Mouse (Mus musculus): ENCODE measurements around the gene Lingo3. TPM values are rescaled to one million over a fixed set of nuclear protein-coding genes. Genes with fewer than 3 reads are reported as not detected.

The Lingo3 gene
- polyA plus RNA-seq, 1 experiment from 2014 or later: 1.7 TPM

DNA sequence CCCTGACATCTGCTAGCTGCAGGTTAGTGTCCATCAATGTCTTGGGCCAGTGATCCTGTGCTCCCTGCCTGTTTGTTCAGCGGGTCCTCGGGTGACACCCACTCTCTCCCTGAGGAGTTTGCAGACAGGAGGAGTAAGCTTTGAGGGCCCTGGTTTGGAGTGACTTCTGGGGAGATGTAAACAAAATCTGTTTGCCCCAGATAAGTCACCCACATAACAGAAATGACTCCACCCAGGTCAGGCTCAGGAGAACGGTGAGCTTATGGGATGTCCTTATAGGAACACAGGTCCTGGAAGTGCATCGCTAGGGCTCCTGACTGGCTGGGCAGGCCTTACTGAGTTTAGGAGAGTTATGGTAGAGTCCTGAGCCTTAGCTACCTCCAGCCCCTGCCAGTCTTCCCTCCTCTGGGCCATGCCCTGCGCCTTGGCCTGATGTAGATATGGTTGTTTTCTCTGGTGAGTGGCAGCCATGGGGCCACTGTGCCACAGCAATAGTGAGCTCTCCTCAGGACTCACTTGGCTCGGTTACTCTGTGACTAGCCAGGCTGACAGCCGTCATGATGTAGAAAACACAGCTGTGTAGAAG, 14.6 kb upstream of the Lingo3 start:
- 87% methylated on average over 7 of the region's 7 CpGs for WGBS

DNA sequence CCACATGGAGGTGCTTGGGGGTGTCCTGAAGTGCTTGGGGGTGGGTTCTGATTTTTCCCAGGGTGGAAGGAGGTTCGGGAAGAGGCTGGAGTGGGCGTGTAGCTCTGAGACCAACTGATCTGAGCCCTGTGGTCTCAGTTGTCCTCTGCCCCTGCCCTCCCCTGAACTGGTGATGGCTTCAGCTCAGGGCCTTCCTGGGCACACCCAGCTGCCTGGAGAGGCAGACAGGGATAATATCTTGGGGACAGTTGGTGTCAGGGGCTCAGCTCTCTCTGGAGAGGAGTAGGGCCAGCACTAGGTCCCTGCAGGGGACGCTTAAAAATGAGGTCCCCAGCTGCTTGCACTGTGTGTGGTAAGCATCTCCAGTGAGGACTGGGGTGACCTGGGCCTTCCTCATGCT, 14.0 kb upstream of the Lingo3 start:
- H3K4me2 ChIP-seq: no peak overlapping the region
- no peak overlapping the region for H3K4me3 ChIP-seq
- no peaks in the 10 kb centered on the region for H3K9me3 ChIP-seq (replicated peaks)
- peaks cover 27% of the 10 kb centered on the region for H3K36me3 ChIP-seq (ENCODE audit: poor library complexity, severe bottlenecking)
- WGBS: 55% methylated on average over 3 of the region's 3 CpGs
- H3K9ac ChIP-seq: peak overlapping the region; percentile 89
- ATAC-seq: no peak
- H3K4me1 ChIP-seq: peaks cover 42% of the 10 kb centered on the region
- no peak overlapping the region for H3K27ac ChIP-seq
- no peaks in the 10 kb centered on the region for H3K27me3 ChIP-seq

More for the DNA sequence above, 14.6 kb upstream of the Lingo3 start:
- no peak overlapping the region for H3K4me2 ChIP-seq
- H3K9me3 ChIP-seq (replicated peaks): no peaks in the 10 kb centered on the region
- ATAC-seq: no peak
- peaks cover 40% of the 10 kb centered on the region for H3K4me1 ChIP-seq
- H3K27me3 ChIP-seq: no peaks in the 10 kb centered on the region
- no peak overlapping the region for H3K4me3 ChIP-seq
- no peak overlapping the region for H3K9ac ChIP-seq
- H3K27ac ChIP-seq: no peak overlapping the region
- peaks cover 28% of the 10 kb centered on the region for H3K36me3 ChIP-seq (ENCODE audit: poor library complexity, severe bottlenecking)

DNA sequence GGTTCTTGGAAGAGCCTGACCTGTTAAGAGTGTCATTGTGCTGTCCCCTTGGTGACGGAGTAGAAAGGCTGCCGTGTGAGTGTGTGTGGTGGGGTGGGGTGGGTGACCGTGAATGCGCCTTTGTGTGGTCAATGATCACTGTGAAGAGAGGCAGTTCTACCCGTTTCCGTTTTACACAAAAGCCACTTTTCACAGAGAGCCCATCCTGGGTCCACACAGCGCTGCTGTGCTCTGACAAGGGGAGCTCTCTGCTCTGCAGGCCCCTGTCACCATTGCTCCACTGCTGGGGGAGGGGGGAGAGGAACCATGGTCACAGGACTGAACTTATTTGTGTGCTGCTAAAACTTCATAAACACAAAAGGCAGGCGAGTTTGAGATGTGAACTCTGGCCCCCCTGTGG, 13.5 kb upstream of the Lingo3 start:
- Histone ChIP-seq H3K9ac (peak overlapping the region; percentile 89), H3K4me1 (peaks cover 42% of the 10 kb centered on the region), H3K9me3 (replicated peaks) (no peaks in the 10 kb centered on the region), H3K27ac (no peak overlapping the region), H3K27me3 (no peaks in the 10 kb centered on the region), H3K4me3 (no peak overlapping the region), H3K4me2 (peak overlapping the region; percentile 97; the same call in 1 of the 2 replicates), H3K36me3 (ENCODE audit: poor library complexity, severe bottlenecking) (peaks cover 25% of the 10 kb centered on the region)
- no peak for ATAC-seq
- 31% methylated on average over 8 of the region's 8 CpGs for WGBS

GRCm38 (mm10) chr10:80856908-80857307, 13.1 kb upstream of the Lingo3 start:
- peak overlapping the region; percentile 89; the same call in 1 of the 2 replicates for H3K9ac ChIP-seq
- peaks cover 25% of the 10 kb centered on the region for H3K36me3 ChIP-seq (ENCODE audit: poor library complexity, severe bottlenecking)
- H3K9me3 ChIP-seq (replicated peaks): no peaks in the 10 kb centered on the region
- WGBS: 86% methylated on average over 5 of the region's 5 CpGs
- H3K4me1 ChIP-seq: peaks cover 42% of the 10 kb centered on the region
- no peak for ATAC-seq
- H3K27ac ChIP-seq: no peak overlapping the region
- no peak overlapping the region for H3K4me3 ChIP-seq
- no peaks in the 10 kb centered on the region for H3K27me3 ChIP-seq
- peak overlapping the region; percentile 97; the same call in 1 of the 2 replicates for H3K4me2 ChIP-seq

DNA sequence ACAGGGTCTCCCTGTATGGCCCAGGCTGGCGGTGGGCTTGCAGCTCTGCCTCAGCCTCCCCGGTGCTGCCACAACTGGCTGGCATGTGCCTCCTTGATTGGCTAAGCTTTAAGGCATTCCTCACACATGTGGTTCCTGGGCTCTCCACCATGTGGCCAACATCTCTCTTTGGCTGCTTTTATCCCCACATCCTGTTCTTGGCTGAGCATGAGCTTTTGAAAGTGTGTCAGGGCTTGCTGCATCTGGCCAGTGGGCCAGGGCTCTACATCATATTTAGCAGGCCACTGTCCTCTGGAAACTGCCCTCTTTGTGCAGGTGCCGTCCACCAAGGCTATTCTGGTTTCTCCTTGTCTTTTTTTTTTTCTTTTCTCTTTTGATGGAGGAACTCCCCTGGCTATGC, 12.4 kb upstream of the Lingo3 start:
- no peaks in the 10 kb centered on the region for H3K27me3 ChIP-seq
- WGBS: 67% methylated on average over 3 of the region's 3 CpGs
- peaks cover 25% of the 10 kb centered on the region for H3K36me3 ChIP-seq (ENCODE audit: poor library complexity, severe bottlenecking)
- no peaks in the 10 kb centered on the region for H3K9me3 ChIP-seq (replicated peaks)
- H3K4me2 ChIP-seq: peak overlapping the region; percentile 97
- no peak overlapping the region for H3K27ac ChIP-seq
- peaks cover 42% of the 10 kb centered on the region for H3K4me1 ChIP-seq
- H3K4me3 ChIP-seq: peak overlapping the region; percentile 77
- peak overlapping the region; percentile 89 for H3K9ac ChIP-seq
- no peak for ATAC-seq

DNA sequence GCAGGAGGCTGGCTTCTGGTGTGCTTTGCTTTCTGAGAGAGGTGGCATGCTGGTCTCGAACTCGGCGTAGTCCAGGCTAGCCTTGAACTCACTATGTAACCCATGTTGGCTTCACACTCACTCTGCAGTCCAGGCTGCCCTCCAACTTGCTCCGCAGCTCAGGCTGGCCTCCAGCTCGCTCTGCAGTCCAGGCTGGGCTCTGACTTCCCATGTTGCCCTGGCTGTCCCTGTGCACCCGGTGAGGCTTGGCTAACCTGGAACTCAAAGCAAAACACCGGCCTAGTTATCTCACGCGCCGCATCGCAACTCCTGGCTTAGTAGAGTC, 11.9 kb upstream of the Lingo3 start:
- Histone ChIP-seq H3K4me2 (peak overlapping the region; percentile 97), H3K4me1 (peaks cover 42% of the 10 kb centered on the region), H3K9me3 (replicated peaks) (no peaks in the 10 kb centered on the region), H3K27ac (no peak overlapping the region), H3K9ac (peak overlapping the region; percentile 89), H3K36me3 (ENCODE audit: poor library complexity, severe bottlenecking) (peaks cover 27% of the 10 kb centered on the region), H3K4me3 (peak overlapping the region; percentile 77), H3K27me3 (no peaks in the 10 kb centered on the region)
- 18% methylated on average over 11 of the region's 11 CpGs for WGBS
- ATAC-seq: 0 out of 2 replicates have a peak, but pooled peaks have one; percentile 7

DNA sequence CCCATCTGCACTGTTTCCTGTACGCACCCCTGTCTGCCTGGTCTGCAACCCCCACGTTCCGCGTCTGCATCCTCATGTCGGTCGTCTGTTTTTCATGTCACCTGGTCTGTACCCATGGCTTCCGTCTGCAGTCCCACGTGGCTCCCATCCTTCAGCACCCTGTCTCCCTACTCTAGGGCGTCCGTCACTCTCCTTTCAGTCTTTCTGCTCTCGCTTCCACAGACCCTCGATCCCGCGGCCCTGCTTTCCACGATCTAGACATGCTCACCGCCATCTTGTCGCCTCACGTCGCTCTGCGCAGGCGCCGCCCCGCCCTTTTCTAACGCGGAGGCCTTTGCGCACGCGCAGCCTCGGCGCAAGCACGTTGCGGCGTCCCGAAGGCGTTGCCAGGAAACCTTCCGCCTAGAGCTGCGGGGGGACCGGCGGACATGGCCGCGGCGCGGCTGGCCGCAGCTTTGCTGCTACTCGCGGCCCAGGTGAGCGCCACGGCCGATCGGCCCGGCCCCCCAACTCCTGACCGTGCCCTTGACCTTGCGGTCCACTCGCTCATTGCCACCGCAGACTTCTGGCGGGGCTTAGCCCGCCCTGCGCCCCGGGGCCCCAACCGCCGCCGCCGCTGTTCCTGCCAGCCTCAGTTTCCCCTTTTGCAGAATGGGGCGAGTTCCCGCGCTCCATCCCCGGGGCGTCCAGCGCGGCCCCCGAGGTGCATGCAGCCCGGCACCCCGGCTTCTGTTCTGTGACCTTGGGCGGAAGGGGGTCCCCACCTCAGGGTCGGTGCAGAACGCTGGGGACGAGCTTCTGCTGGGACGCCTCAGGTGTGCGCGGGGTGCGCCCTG, 11.3 kb upstream of the Lingo3 start, which contains the start of the genes Lsm7 and Sppl2b:
Gene Lsm7, minus strand, starts transcription at position 297 of the 836 bp plus-strand sequence.
Gene Sppl2b, plus strand, starts transcription at position 363 of the 836 bp plus-strand sequence.
- peak; percentile 85 for ATAC-seq
- peaks cover 42% of the 10 kb centered on the region for H3K4me1 ChIP-seq
- no peaks in the 10 kb centered on the region for H3K9me3 ChIP-seq (replicated peaks)
- H3K27me3 ChIP-seq: no peaks in the 10 kb centered on the region
- under 1% methylated on average over 81 of the region's 81 CpGs for WGBS
- peak within 1 kb of the TSS; percentile 77 for H3K4me3 ChIP-seq
- peak within 1 kb of the TSS; percentile 97 for H3K4me2 ChIP-seq
- H3K27ac ChIP-seq: no peak within 1 kb of the TSS
- H3K36me3 ChIP-seq (ENCODE audit: poor library complexity, severe bottlenecking): peaks cover 32% of the 10 kb centered on the region
- peak within 1 kb of the TSS; percentile 89 for H3K9ac ChIP-seq

DNA sequence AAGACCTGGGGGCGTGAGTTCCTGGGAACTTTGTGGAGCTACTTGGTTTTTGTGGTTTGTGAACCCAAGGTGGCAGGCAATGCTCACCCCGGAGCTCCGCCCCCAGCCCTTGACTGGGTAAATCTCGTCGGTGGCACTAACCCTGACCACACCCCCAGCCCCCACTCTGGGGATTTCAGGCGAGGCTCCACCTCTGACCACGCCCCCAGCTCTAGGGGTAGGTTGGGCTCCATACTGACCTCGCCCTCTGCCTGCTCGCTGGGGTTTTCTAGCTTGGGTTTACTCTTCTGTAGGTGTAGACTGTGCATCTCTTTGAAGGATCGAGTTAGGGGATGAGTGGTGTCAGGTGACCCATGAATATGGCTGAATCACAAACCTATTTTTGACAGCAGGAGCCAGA, 4.7 kb upstream of the Lingo3 start:
- H3K4me1 ChIP-seq: peaks cover 12% of the 10 kb centered on the region
- H3K4me3 ChIP-seq: no peak overlapping the region
- WGBS: 10% methylated on average over 10 of the region's 10 CpGs
- H3K9ac ChIP-seq: no peak overlapping the region
- no peak overlapping the region for H3K4me2 ChIP-seq
- no peaks in the 10 kb centered on the region for H3K9me3 ChIP-seq (replicated peaks)
- no peak overlapping the region for H3K27ac ChIP-seq
- H3K27me3 ChIP-seq: peaks cover 24% of the 10 kb centered on the region
- no peak for ATAC-seq
- peaks cover 35% of the 10 kb centered on the region for H3K36me3 ChIP-seq (ENCODE audit: poor library complexity, severe bottlenecking)

DNA sequence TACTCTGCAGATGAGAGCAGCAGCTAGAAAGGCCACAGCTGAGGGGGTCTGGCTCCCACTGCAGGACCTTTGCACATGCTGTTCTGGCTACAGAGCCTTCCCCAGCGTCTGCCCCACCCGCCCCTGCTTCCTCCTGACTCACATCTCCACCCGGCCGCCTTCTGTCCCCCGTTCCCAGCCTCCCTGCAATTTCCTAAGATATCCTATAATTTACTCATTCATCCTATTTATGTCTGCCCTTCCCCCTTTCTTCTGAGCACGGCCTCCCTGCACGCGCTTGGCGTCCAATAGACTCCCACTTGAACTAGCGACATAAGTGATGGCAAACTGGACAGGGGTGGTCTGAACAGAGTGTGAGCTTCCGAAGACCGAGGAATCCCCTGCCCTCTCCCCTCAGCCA, 1.9 kb upstream of the Lingo3 start:
- Histone ChIP-seq H3K4me2 (no peak overlapping the region), H3K9me3 (replicated peaks) (no peaks in the 10 kb centered on the region), H3K4me3 (no peak overlapping the region), H3K36me3 (ENCODE audit: poor library complexity, severe bottlenecking) (peaks cover 12% of the 10 kb centered on the region; the same call in 1 of the 2 replicates), H3K9ac (no peak overlapping the region), H3K27me3 (peaks cover 41% of the 10 kb centered on the region), H3K27ac (no peak overlapping the region), H3K4me1 (peaks cover 15% of the 10 kb centered on the region)
- no peak for ATAC-seq
- WGBS: 81% methylated on average over 12 of the region's 12 CpGs

GRCm38 (mm10) chr10:80845055-80845693, 1.3 kb upstream of the Lingo3 start:
- Histone ChIP-seq H3K9me3 (replicated peaks) (no peaks in the 10 kb centered on the region), H3K4me3 (no peak overlapping the region), H3K27me3 (peaks cover 41% of the 10 kb centered on the region), H3K9ac (no peak overlapping the region), H3K27ac (no peak overlapping the region), H3K36me3 (ENCODE audit: poor library complexity, severe bottlenecking) (peaks cover 8% of the 10 kb centered on the region; the same call in 1 of the 2 replicates), H3K4me2 (no peak overlapping the region), H3K4me1 (peaks cover 15% of the 10 kb centered on the region)
- WGBS: 64% methylated on average over 8 of the region's 8 CpGs
- no peak for ATAC-seq

- ATAC-seq: 0 out of 2 replicates have a peak, but pooled peaks have one; percentile 24
- Histone ChIP-seq H3K27ac (no peak overlapping the region), H3K9ac (peak overlapping the region; percentile 72), H3K27me3 (peaks cover 41% of the 10 kb centered on the region), H3K4me2 (peak overlapping the region; percentile 86), H3K36me3 (ENCODE audit: poor library complexity, severe bottlenecking) (no peaks in the 10 kb centered on the region), H3K9me3 (replicated peaks) (no peaks in the 10 kb centered on the region), H3K4me3 (peak overlapping the region; percentile 47), H3K4me1 (peaks cover 15% of the 10 kb centered on the region)
- WGBS: 8% methylated on average over 31 of the region's 32 CpGs
These were observed 530 bp downstream of the Lingo3 start for GRCm38 (mm10) chr10:80843087-80843930.
